Mouse (Mus musculus) cortical plate, adult 2 months (tissue): ENCODE results near the gene Fam198a.

ENCODE experiments used
- CTCF ChIP-seq: fragments of 200-500 bp; IDR thresholded peaks from 2 replicates; pipeline ENCODE4 v1.5.1; 2011; ENCODE audit warnings: mild to moderate bottlenecking, control low read depth, low read length; ENCODE audit not compliant: insufficient read depth; ENCODE audit errors: extremely low read depth
- POLR2A ChIP-seq: fragments of 200-500 bp; IDR thresholded peaks from 2 replicates; pipeline ENCODE4 v1.6.1; 2011; ENCODE audit warnings: mild to moderate bottlenecking, low read length, control low read depth; ENCODE audit not compliant: insufficient read depth; ENCODE audit errors: extremely low read depth

- no peak for TF ChIP-seq CTCF
- no peak for TF ChIP-seq POLR2A
Observed at GRCm38 (mm10) chr9:122021581-122021980, 70.8 kb downstream of the Fam198a start.
